Mouse (Mus musculus) lung, adult 2 months (tissue): ENCODE measurements at regions not wholly inside any gene's neighbourhood (a gene's known extent, or its start where the extent isn't known, plus 50 kb on each side); places are given as distances from the start of the nearest gene placed in this dataset.

Source experiments
- CTCF ChIP-seq: fragments of 200-500 bp; IDR thresholded peaks from 2 replicates; pipeline ENCODE4 v1.5.1; 2011; ENCODE audit warnings: mild to moderate bottlenecking, low read length, control low read depth; ENCODE audit not compliant: insufficient read depth
- POLR2A ChIP-seq: fragments of 200-500 bp; IDR thresholded peaks from 2 replicates; pipeline ENCODE4 v1.6.1; 2011; ENCODE audit warnings: low read depth, mild to moderate bottlenecking, control low read depth, low read length, borderline replicate concordance; ENCODE audit errors: extremely low read depth

GRCm38 (mm10) chr13:31486373-31486772, 69.6 kb upstream of the Foxq1 start:
- TF ChIP-seq CTCF (no peak), POLR2A (no peak)
